Mouse (Mus musculus) limb, embryonic 11.5 days (tissue): ENCODE results near the gene Plekhh1. TPM values are rescaled to one million over a fixed set of nuclear protein-coding genes. Genes with fewer than 3 reads are reported as not detected.
A peak's percentile ranks its signal among the peaks of the same experiment; 100 is the strongest.
"Not testable (repeated sequence)": the region's sequence is repeated elsewhere in the genome, so short reads cannot be mapped to it uniquely, and the experiment has no call there.

Source experiments
- ATAC-seq: fragments of 200-750 bp; cut with Nextera tagmentation; 2 replicates; pipeline ENCODE4 v1.8.0; 2017; ENCODE audit warnings: low read depth; ENCODE audit not compliant: insufficient number of reproducible peaks, low FRiP score, low TSS enrichment
- DNase-seq: peaks from one replicate; pipeline ENCODE4 v3.0.0-alpha.2; 2015; ENCODE audit warnings: low spot score
- H3K27ac ChIP-seq: fragments of 300-500 bp; sonication (generic); replicated peaks from 2 replicates; pipeline ENCODE4 v1.5.1; 2014; ENCODE audit warnings: low read depth, mild to moderate bottlenecking, low read length
- H3K27me3 ChIP-seq: fragments of 300-500 bp; sonication (generic); 2 replicates; pipeline ENCODE4 v1.6.1; 2014; ENCODE audit warnings: mild to moderate bottlenecking, low read length, mixed read lengths; ENCODE audit not compliant: control insufficient read depth, insufficient read depth
- H3K36me3 ChIP-seq: fragments of 300-500 bp; sonication (generic); 2 replicates; pipeline ENCODE4 v1.6.1; 2014; ENCODE audit warnings: mild to moderate bottlenecking, low read length, moderate library complexity, mixed read lengths; ENCODE audit not compliant: control insufficient read depth, insufficient read depth
- H3K4me1 ChIP-seq: fragments of 300-500 bp; sonication (generic); 2 replicates; pipeline ENCODE4 v1.6.1; 2014; ENCODE audit warnings: low read length, mixed read lengths; ENCODE audit not compliant: control insufficient read depth, insufficient read depth
- H3K4me2 ChIP-seq: fragments of 300-500 bp; sonication (generic); 2 replicates; pipeline ENCODE4 v1.6.1; 2014; ENCODE audit warnings: low read depth, mild to moderate bottlenecking, moderate library complexity; ENCODE audit not compliant: severe bottlenecking
- H3K4me3 ChIP-seq: fragments of 300-500 bp; sonication (generic); 2 replicates; pipeline ENCODE4 v1.5.1; 2014; ENCODE audit warnings: low read depth, low read length
- H3K9ac ChIP-seq: fragments of 300-500 bp; sonication (generic); 2 replicates; pipeline ENCODE4 v1.6.1; 2014; ENCODE audit warnings: mild to moderate bottlenecking, low read length
- H3K9me3 ChIP-seq: fragments of 300-500 bp; sonication (generic); 2 replicates; pipeline ENCODE4 v1.6.1; 2016; ENCODE audit warnings: low read length; ENCODE audit not compliant: control insufficient read depth
- WGBS: fragments of 180-500 bp; shearing (Covaris S2); extraction: QIAGEN DNeasy Blood & Tissue Kit; methylation state at CpG from one replicate; pipeline ENCODE4 v1.1.7; 2014; 5-methylcytosine and 5-hydroxymethylcytosine counted together
- polyA plus RNA-seq: library from polyadenylated mRNA; unstranded; fragments of >200 nt; fragmentation: Nextera tagmentation; extraction: Ambion mirVana; gene quantifications from 2 replicates; pipeline ENCODE4 v1.2.1, GENCODE M21; 2014

Plekhh1 gene
- polyA plus RNA-seq, 1 experiment from 2014 or later: 2.9 TPM

- Histone ChIP-seq H3K27me3 (no peaks in the 10 kb centered on the region), H3K4me2 (no peak overlapping the region), H3K36me3 (no peaks in the 10 kb centered on the region), H3K9ac (no peak overlapping the region), H3K27ac (no peak overlapping the region), H3K9me3 (no peaks in the 10 kb centered on the region), H3K4me1 (no peaks in the 10 kb centered on the region), H3K4me3 (no peak overlapping the region)
- 61% methylated on average over 5 of the region's 5 CpGs for WGBS
- DNase-seq (no peak), ATAC-seq (no peak)
These were observed 12.9 kb upstream of the Plekhh1 start for GRCm38 (mm10) chr12:79016109-79016508.

- 82% methylated on average over 4 of the region's 4 CpGs for WGBS
- H3K9ac ChIP-seq: no peak overlapping the region
- H3K4me1 ChIP-seq: no peaks in the 10 kb centered on the region
- no peak overlapping the region for H3K4me2 ChIP-seq
- H3K4me3 ChIP-seq: no peak overlapping the region
- no peaks in the 10 kb centered on the region for H3K36me3 ChIP-seq
- DNase-seq: no peak
- H3K27me3 ChIP-seq: no peaks in the 10 kb centered on the region
- H3K9me3 ChIP-seq: no peaks in the 10 kb centered on the region
- H3K27ac ChIP-seq: no peak overlapping the region
- ATAC-seq: no peak
These were observed 11.0 kb upstream of the Plekhh1 start for GRCm38 (mm10) chr12:79017994-79018399.

- no peak for ATAC-seq
- Histone ChIP-seq H3K27me3 (no peaks in the 10 kb centered on the region), H3K4me2 (no peak overlapping the region), H3K27ac (no peak overlapping the region), H3K9ac (no peak overlapping the region), H3K36me3 (no peaks in the 10 kb centered on the region), H3K4me3 (no peak overlapping the region), H3K9me3 (no peaks in the 10 kb centered on the region), H3K4me1 (no peaks in the 10 kb centered on the region)
- WGBS: 69% methylated on average over 1 of the region's 1 CpGs
- no peak for DNase-seq
These were observed 7.1 kb upstream of the Plekhh1 start for GRCm38 (mm10) chr12:79021902-79022301.

GRCm38 (mm10) chr12:79022882-79023281, 6.1 kb upstream of the Plekhh1 start:
- Histone ChIP-seq H3K9ac (no peak overlapping the region), H3K4me3 (no peak overlapping the region), H3K27ac (no peak overlapping the region), H3K4me2 (no peak overlapping the region), H3K27me3 (no peaks in the 10 kb centered on the region), H3K36me3 (no peaks in the 10 kb centered on the region), H3K4me1 (no peaks in the 10 kb centered on the region), H3K9me3 (no peaks in the 10 kb centered on the region)
- WGBS: 11% methylated on average over 3 of the region's 3 CpGs
- ATAC-seq: no peak
- DNase-seq: peak; percentile 70

GRCm38 (mm10) chr12:79027526-79027925, 1.4 kb upstream of the Plekhh1 start:
- H3K9ac ChIP-seq, H3K27me3 ChIP-seq, DNase-seq, H3K36me3 ChIP-seq, H3K4me1 ChIP-seq, H3K9me3 ChIP-seq, ATAC-seq, H3K4me3 ChIP-seq, H3K27ac ChIP-seq, H3K4me2 ChIP-seq: not testable (repeated sequence)
- WGBS: 94% methylated on average over 7 of the region's 8 CpGs

- Histone ChIP-seq H3K4me1 (no peaks in the 10 kb centered on the region), H3K4me2 (no peak overlapping the region), H3K4me3 (no peak overlapping the region), H3K27me3 (no peaks in the 10 kb centered on the region), H3K36me3 (no peaks in the 10 kb centered on the region), H3K9ac (no peak overlapping the region), H3K9me3 (no peaks in the 10 kb centered on the region), H3K27ac (no peak overlapping the region)
- ATAC-seq (no peak), DNase-seq (no peak)
- 96% methylated on average over 2 of the region's 2 CpGs for WGBS
These were observed 5.4 kb downstream of the Plekhh1 start for GRCm38 (mm10) chr12:79034331-79034730.

GRCm38 (mm10) chr12:79035349-79035748, 6.4 kb downstream of the Plekhh1 start:
- no peak overlapping the region for H3K9ac ChIP-seq
- no peak for ATAC-seq
- no peak overlapping the region for H3K4me2 ChIP-seq
- no peaks in the 10 kb centered on the region for H3K36me3 ChIP-seq
- no peaks in the 10 kb centered on the region for H3K4me1 ChIP-seq
- H3K27ac ChIP-seq: no peak overlapping the region
- H3K27me3 ChIP-seq: no peaks in the 10 kb centered on the region
- DNase-seq: no peak
- WGBS: 54% methylated on average over 3 of the region's 3 CpGs
- H3K9me3 ChIP-seq: no peaks in the 10 kb centered on the region
- no peak overlapping the region for H3K4me3 ChIP-seq

- no peak for DNase-seq
- WGBS: 76% methylated on average over 8 of the region's 8 CpGs
- H3K4me2 ChIP-seq: no peak overlapping the region
These were observed 10.7 kb downstream of the Plekhh1 start for GRCm38 (mm10) chr12:79039708-79040107.

GRCm38 (mm10) chr12:79040201-79040827, 11.4 kb downstream of the Plekhh1 start:
- Histone ChIP-seq H3K4me1 (no peaks in the 10 kb centered on the region), H3K27ac (no peak overlapping the region), H3K9ac (no peak overlapping the region), H3K36me3 (no peaks in the 10 kb centered on the region), H3K27me3 (no peaks in the 10 kb centered on the region), H3K9me3 (no peaks in the 10 kb centered on the region), H3K4me2 (no peak overlapping the region), H3K4me3 (no peak overlapping the region)
- no peak for DNase-seq
- 87% methylated on average over 11 of the region's 11 CpGs for WGBS
- ATAC-seq: no peak

More at GRCm38 (mm10) chr12:79039708-79040107, 10.7 kb downstream of the Plekhh1 start:
- H3K27me3 ChIP-seq: no peaks in the 10 kb centered on the region
- no peaks in the 10 kb centered on the region for H3K4me1 ChIP-seq
- no peak overlapping the region for H3K9ac ChIP-seq
- no peak overlapping the region for H3K4me3 ChIP-seq
- H3K9me3 ChIP-seq: no peaks in the 10 kb centered on the region
- H3K27ac ChIP-seq: no peak overlapping the region
- no peaks in the 10 kb centered on the region for H3K36me3 ChIP-seq
- ATAC-seq: no peak
